Mouse (Mus musculus) MEL (cell line): ENCODE data around the gene Cfap36. TPM values are rescaled to one million over a fixed set of nuclear protein-coding genes. Genes with fewer than 3 reads are reported as not detected.

Experiments
- DNase-seq: peaks from one replicate; pipeline ENCODE4 v3.0.0; 2011; ENCODE audit warnings: low read depth, low spot score
- H3K27ac ChIP-seq: 2 replicates; pipeline ENCODE4 v1.5.1; 2012; ENCODE audit warnings: low read depth, mild to moderate bottlenecking, control low read depth, low read length, moderate library complexity; ENCODE audit not compliant: control insufficient read depth
- H3K27me3 ChIP-seq, 2 experiments: fragments of 150-350 bp in 1 of 2; sonication (generic) in 1 of 2; 2 replicates each; pipeline ENCODE4 v1.6.1; 2012; ENCODE audit warnings: low read length in 2 of 2, mild to moderate bottlenecking in 2 of 2, improper control_type of control experiment in 1 of 2, moderate library complexity in 1 of 2; ENCODE audit not compliant: insufficient read depth in 2 of 2, control insufficient read depth in 1 of 2
- H3K36me3 ChIP-seq, 2 experiments: 2 replicates each; pipeline ENCODE4 v1.6.1; 2012 to 2014; ENCODE audit warnings: low read length in 2 of 2, improper control_type of control experiment in 1 of 2, inconsistent platforms in 1 of 2, mild to moderate bottlenecking in 1 of 2; ENCODE audit not compliant: insufficient read depth in 2 of 2, control insufficient read depth in 1 of 2
- H3K4me1 ChIP-seq, 2 experiments: fragments of 150-350 bp in 1 of 2; sonication (generic) in 1 of 2; 2 replicates each; pipeline ENCODE4 v1.6.1; 2012; ENCODE audit warnings: low read length in 2 of 2, improper control_type of control experiment in 1 of 2, mild to moderate bottlenecking in 1 of 2; ENCODE audit not compliant: insufficient read depth in 2 of 2, control insufficient read depth in 1 of 2
- H3K4me3 ChIP-seq, 2 experiments: fragments of 150-350 bp in 1 of 2; sonication (generic) in 1 of 2; 2 replicates each; pipeline ENCODE4 v1.5.1; 2012; ENCODE audit warnings: low read depth in 2 of 2, low read length in 2 of 2, mild to moderate bottlenecking in 2 of 2, moderate library complexity in 2 of 2, control low read depth in 1 of 2, improper control_type of control experiment in 1 of 2; ENCODE audit not compliant: control insufficient read depth in 1 of 2, insufficient read depth in 1 of 2
- H3K79me2 ChIP-seq: 2 replicates; pipeline ENCODE4 v1.6.1; 2012; ENCODE audit warnings: mild to moderate bottlenecking, low read length, moderate library complexity; ENCODE audit not compliant: control insufficient read depth, poor library complexity, insufficient read depth
- H3K9ac ChIP-seq: 2 replicates; pipeline ENCODE4 v1.6.1; 2012; ENCODE audit warnings: low read depth, mild to moderate bottlenecking, control low read depth, low read length, moderate library complexity; ENCODE audit not compliant: control insufficient read depth, poor library complexity, severe bottlenecking
- H3K9me3 ChIP-seq: fragments of 150-350 bp; sonication (generic); replicated peaks from 2 replicates; pipeline ENCODE4 v1.6.1; 2012; ENCODE audit warnings: mild to moderate bottlenecking, low read length, improper control_type of control experiment, moderate library complexity; ENCODE audit not compliant: insufficient read depth
- CTCF ChIP-seq, 3 experiments: IDR thresholded peaks in 2 of 3; conservative IDR thresholded peaks in 1 of 3; 2 replicates each; pipeline ENCODE4 v1.5.1; 2011 to 2012; ENCODE audit warnings: low read length in 3 of 3, low read depth in 2 of 3, mild to moderate bottlenecking in 2 of 3, improper control_type of control experiment in 1 of 3, inconsistent platforms in 1 of 3, mixed read lengths in 1 of 3, moderate library complexity in 1 of 3; ENCODE audit not compliant: control insufficient read depth in 1 of 3, insufficient read depth in 1 of 3, poor library complexity in 1 of 3, severe bottlenecking in 1 of 3
- GATA1 ChIP-seq: IDR thresholded peaks from 2 replicates; pipeline ENCODE4 v1.6.1; 2011; ENCODE audit warnings: low read depth, low read length, improper control_type of control experiment
- HCFC1 ChIP-seq: IDR thresholded peaks from 2 replicates; pipeline ENCODE4 v1.6.1; 2012; ENCODE audit warnings: low read depth, mild to moderate bottlenecking, inconsistent platforms, low read length, improper control_type of control experiment, moderate library complexity
- JUND ChIP-seq: IDR thresholded peaks from 2 replicates; pipeline ENCODE4 v1.6.1; 2011; ENCODE audit warnings: low read depth, mild to moderate bottlenecking, improper control_type of control experiment, low read length
- KAT2A ChIP-seq: conservative IDR thresholded peaks from 2 replicates; pipeline ENCODE4 v1.6.1; 2012; ENCODE audit warnings: low read depth, low read length, improper control_type of control experiment, inconsistent platforms
- MYB ChIP-seq: IDR thresholded peaks from 2 replicates; pipeline ENCODE4 v1.6.1; 2011; ENCODE audit warnings: mild to moderate bottlenecking, low read depth, low read length, improper control_type of control experiment
- POLR2AphosphoS5 ChIP-seq: IDR thresholded peaks from 2 replicates; pipeline ENCODE4 v1.6.1; 2012; ENCODE audit warnings: low read depth, borderline replicate concordance, mild to moderate bottlenecking, inconsistent platforms, low read length, moderate library complexity, mixed read lengths
- RAD21 ChIP-seq: IDR thresholded peaks from 2 replicates; pipeline ENCODE4 v1.6.1; 2011; ENCODE audit warnings: mild to moderate bottlenecking, low read depth, low read length, improper control_type of control experiment
- SMC3 ChIP-seq: IDR thresholded peaks from 2 replicates; pipeline ENCODE4 v1.6.1; 2011; ENCODE audit warnings: low read depth, low read length, improper control_type of control experiment
- USF1 ChIP-seq: IDR thresholded peaks from 2 replicates; pipeline ENCODE4 v1.6.1; 2014; ENCODE audit warnings: low read depth, mild to moderate bottlenecking, inconsistent platforms, low read length, improper control_type of control experiment, moderate library complexity
- ZMIZ1 ChIP-seq: IDR thresholded peaks from 2 replicates; pipeline ENCODE4 v1.6.1; 2012; ENCODE audit warnings: low read depth, mild to moderate bottlenecking, inconsistent platforms, low read length, improper control_type of control experiment, moderate library complexity
- polyA plus RNA-seq, 2 experiments: library from polyadenylated mRNA; stranded (reverse) in 1 of 2; unstranded in 1 of 2; fragments of >175 nt in 1 of 2; fragments of >200 nt in 1 of 2; gene quantifications; 2 replicates each; pipeline versions ENCODE4 v1.2.1 to v1.2.4; 2012; ENCODE audit warnings: low replicate concordance in 2 of 2, low read depth in 1 of 2; ENCODE audit not compliant: insufficient read length in 2 of 2, insufficient read depth in 1 of 2, missing spikeins in 1 of 2
- total RNA-seq: library from RNA; depleted of rRNA; stranded (reverse); fragments of 300-350 nt; gene quantifications from 2 replicates; pipeline ENCODE4 v1.2.3, GENCODE M21; 2012

Gene Cfap36
- total and polyA plus RNA-seq, 3 experiments = 17.8 to 18.8 TPM; not detected in 1

- no peak for DNase-seq
- Histone ChIP-seq H3K27me3 (no peaks in the 10 kb centered on the region), H3K4me3 (no peak overlapping the region), H3K27ac (no peak overlapping the region), H3K9me3 (no peaks in the 10 kb centered on the region), H3K4me1 (no peaks in the 10 kb centered on the region), H3K9ac (no peak overlapping the region), H3K79me2 (no peaks in the 10 kb centered on the region), H3K36me3 (peaks cover 3 to 74% of the 10 kb centered on the region in 2 experiments)
- TF ChIP-seq ZMIZ1 (0 out of 2 replicates have a peak, but pooled peaks have one; percentile 15), GATA1 (no peak), KAT2A (no peak), POLR2AphosphoS5 (no peak), JUND (no peak), SMC3 (no peak)
Measured at GRCm38 (mm10) chr11:29209774-29210173, 37.4 kb downstream of the Cfap36 start.

- Histone ChIP-seq H3K36me3 (peaks cover 0 to 64% of the 10 kb centered on the region in 2 experiments; a peak in 2 of 4 replicates), H3K4me1 (no peaks in the 10 kb centered on the region), H3K9me3 (no peaks in the 10 kb centered on the region), H3K27ac (no peak overlapping the region), H3K4me3 (no peak overlapping the region), H3K9ac (no peak overlapping the region), H3K79me2 (no peaks in the 10 kb centered on the region), H3K27me3 (no peaks in the 10 kb centered on the region)
- TF ChIP-seq MYB (no peak), CTCF (IDR thresholded peaks at IDR 0.05 in 2 of 3, conservative IDR thresholded peaks at IDR 0.05 in 1 of 3; ENCODE audit: control insufficient read depth in 1 of 3, insufficient read depth in 1 of 3, low read depth in 2 of 3, low read length in 3 of 3, poor library complexity in 1 of 3, severe bottlenecking in 1 of 3) (peak in 1 of 3 experiments; percentile 34; a peak in 2 of 6 replicates), SMC3 (peak; percentile 31; the same call in 1 of the 2 replicates), RAD21 (peak; percentile 30)
- DNase-seq = peak; percentile 50
Measured at GRCm38 (mm10) chr11:29203653-29204052, 43.6 kb downstream of the Cfap36 start.

GRCm38 (mm10) chr11:29188981-29189380 lies 58.2 kb downstream of the Cfap36 start:
- TF ChIP-seq HCFC1 (no peak), JUND (no peak), USF1 (peak; percentile 49; the same call in 1 of the 2 replicates)
- Histone ChIP-seq H3K27ac (no peak overlapping the region), H3K79me2 (no peaks in the 10 kb centered on the region; the same call in 1 of the 2 replicates), H3K9ac (no peak overlapping the region), H3K9me3 (no peaks in the 10 kb centered on the region), H3K4me1 (peaks cover 0 to 6% of the 10 kb centered on the region in 2 experiments; a peak in 1 of 4 replicates), H3K36me3 (peaks cover 13 to 62% of the 10 kb centered on the region in 2 experiments), H3K4me3 (no peak overlapping the region), H3K27me3 (no peaks in the 10 kb centered on the region)
- no peak for DNase-seq
